Mouse (Mus musculus): ENCODE measurements at regions not wholly inside any gene's neighbourhood (a gene's known extent, or its start where the extent isn't known, plus 50 kb on each side); places are given as distances from the start of the nearest gene placed in this dataset.

DNA sequence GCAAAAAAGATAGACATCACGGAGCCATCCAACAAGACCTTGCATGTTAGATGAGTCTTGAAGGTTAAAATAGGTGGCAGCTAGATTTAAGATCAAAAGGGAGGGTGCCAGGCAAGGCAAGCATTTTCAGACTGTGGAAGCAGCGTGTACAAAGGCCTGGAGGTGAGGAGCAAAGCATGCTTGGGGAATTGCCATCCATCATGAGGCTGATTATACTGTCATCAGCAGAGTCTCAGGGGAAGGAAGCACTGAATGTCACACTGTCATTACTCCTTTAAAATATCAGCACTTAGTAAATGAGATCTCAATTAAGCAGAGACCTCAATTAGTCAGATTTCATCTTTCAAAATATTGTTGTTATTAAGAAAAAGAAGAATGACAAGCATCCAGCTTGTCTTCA lies 561.0 kb upstream of the Slit2 start:
- TF ChIP-seq CTCF (IDR thresholded peaks at IDR 0.05; ENCODE audit: low read depth) (no peak), EP300 (IDR thresholded peaks at IDR 0.05; ENCODE audit: low read depth) (no peak)

All from heart, postnatal 0 days (tissue).